Mouse (Mus musculus) lung, adult 18-20 months (tissue): Measurements from ENCODE around the gene Prr12.

Experiments
- DNase-seq, 2 experiments: peaks; one replicate each; pipeline ENCODE4 v3.0.0; 2022; ENCODE audit warnings: mixed read lengths in 2 of 2

The Prr12 gene

GRCm38 (mm10) chr7:45019031-45019571 lies 33.6 kb downstream of the Prr12 start:
- peak; percentile 87 to 90 for DNase-seq

- peak; percentile 98 to 99 for DNase-seq
These were observed 35.2 kb downstream of the Prr12 start, which contains the start of gene Rras for GRCm38 (mm10) chr7:45017242-45018061. Gene Rras (plus strand): TSS chr7:45017961.

- DNase-seq, result no peak
These were observed 35.9 kb downstream of the Prr12 start for GRCm38 (mm10) chr7:45016761-45017160.

GRCm38 (mm10) chr7:45015957-45016612 lies 36.6 kb downstream of the Prr12 start, which contains the start of gene Scaf1:
Gene Scaf1 (minus strand): TSS chr7:45016363.
- peak; percentile 100 for DNase-seq

- DNase-seq, result no peak
These were observed 37.2 kb downstream of the Prr12 start for GRCm38 (mm10) chr7:45015344-45015956.

- DNase-seq, result no peak
These were observed 38.6 kb downstream of the Prr12 start for GRCm38 (mm10) chr7:45014096-45014451.

- no peak for DNase-seq
These were observed 39.1 kb downstream of the Prr12 start for GRCm38 (mm10) chr7:45013366-45014095.

GRCm38 (mm10) chr7:45012824-45013223 lies 39.9 kb downstream of the Prr12 start:
- DNase-seq, result no peak

- DNase-seq, result no peak
These were observed 40.7 kb downstream of the Prr12 start for GRCm38 (mm10) chr7:45012011-45012410.

- no peak for DNase-seq
These were observed 44.3 kb downstream of the Prr12 start for GRCm38 (mm10) chr7:45008411-45008810.

GRCm38 (mm10) chr7:45007846-45008245 lies 44.8 kb downstream of the Prr12 start:
- no peak for DNase-seq

GRCm38 (mm10) chr7:45007141-45007540 lies 45.5 kb downstream of the Prr12 start:
- no peak for DNase-seq

GRCm38 (mm10) chr7:45006503-45006902 lies 46.2 kb downstream of the Prr12 start:
- no peak for DNase-seq

- no peak for DNase-seq
These were observed 47.2 kb downstream of the Prr12 start for GRCm38 (mm10) chr7:45005321-45005992.

GRCm38 (mm10) chr7:45004546-45004945 lies 48.1 kb downstream of the Prr12 start:
- DNase-seq, result no peak

GRCm38 (mm10) chr7:45002440-45002839 lies 50.2 kb downstream of the Prr12 start:
- DNase-seq, result no peak

- peak in 1 of 2 experiments; percentile 15 for DNase-seq
These were observed 52.1 kb downstream of the Prr12 start for GRCm38 (mm10) chr7:45000539-45001114.

GRCm38 (mm10) chr7:44999753-45000152 lies 52.9 kb downstream of the Prr12 start:
- DNase-seq, result peak in 1 of 2 experiments; percentile 29

- peak; percentile 56 to 64 for DNase-seq
These were observed 54.2 kb downstream of the Prr12 start, which contains the start of gene Bcl2l12 for GRCm38 (mm10) chr7:44998501-44998955. Gene Bcl2l12 (minus strand): TSS chr7:44998712.

GRCm38 (mm10) chr7:44997940-44998428 lies 54.7 kb downstream of the Prr12 start:
- DNase-seq, result no peak
